Mouse (Mus musculus): ENCODE data around the gene Fam129c.

DNA sequence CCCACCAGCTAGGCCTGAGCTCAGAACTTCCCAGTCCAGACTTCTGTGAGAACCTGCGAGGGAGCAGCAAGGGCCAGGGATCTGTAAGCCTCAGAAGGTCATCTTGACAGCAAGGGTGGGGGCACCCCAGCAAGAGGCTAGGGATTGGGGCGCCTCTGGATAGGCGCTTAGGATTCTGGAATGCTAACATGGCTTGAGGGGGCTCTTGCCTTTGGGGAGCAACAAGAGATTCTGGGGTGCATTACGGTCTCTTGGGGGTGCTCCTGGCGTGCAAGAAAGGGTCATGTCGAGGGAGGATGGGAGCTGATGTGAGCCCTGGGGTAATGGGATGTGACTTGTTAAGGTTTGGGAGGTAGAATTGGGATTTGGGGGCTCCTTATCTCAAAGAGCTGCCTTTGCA is 28.5 kb upstream of the Fam129c start:
- TF ChIP-seq CTCF (IDR thresholded peaks at IDR 0.05; ENCODE audit: borderline replicate concordance, extremely low read depth, insufficient read depth, insufficient read length) (no peak), POLR2A (IDR thresholded peaks at IDR 0.05; ENCODE audit: borderline replicate concordance, extremely low read depth, insufficient read depth, insufficient read length, poor library complexity, severe bottlenecking) (no peak)

Measured in brain, embryonic 14.5 days (tissue).